Mouse (Mus musculus) intestine, embryonic 15.5 days (tissue): Measurements from ENCODE around the gene Galc. TPM values are rescaled to one million over a fixed set of nuclear protein-coding genes. Genes with fewer than 3 reads are reported as not detected.

ENCODE experiments used
- polyA plus RNA-seq: library from polyadenylated mRNA; unstranded; fragments of >200 nt; fragmentation: Nextera tagmentation; extraction: Ambion mirVana; gene quantifications from 2 replicates; pipeline ENCODE4 v1.2.1, GENCODE M21; 2015

Gene Galc
- polyA plus RNA-seq, 1 experiment from 2014 or later = 7.8 TPM

Other genes starting within 250 kb of the Galc start
- 2.4 and 3.0 TPM in 2 replicates for gene Gpr65, start 9.2 kb upstream of the Galc start, polyA plus RNA-seq